ENCODE assay signal across 8 mouse cellular contexts in genomic region chr7:45570103-45570741, GRCm38 (mm10). TPM values are rescaled to one million over a fixed set of nuclear protein-coding genes. Genes with fewer than 3 reads are reported as not detected.
DNase-seq lines count a peak whose midpoint lies in the region; ATAC-seq and TF ChIP-seq lines count a peak whose summit lies in the region.

Gene Bcat2, plus strand, starts transcription at chr7:45570153.

- peak within 1 kb of the TSS; percentile 81 for H3K9ac ChIP-seq in MEL (ENCODE audit: control insufficient read depth, low read depth, low read length, poor library complexity, severe bottlenecking)
- H3K9ac ChIP-seq in neural tube, embryonic 14.5 days (replicated peaks; ENCODE audit: low read depth, low read length): peak within 1 kb of the TSS; percentile 87

- peak within 1 kb of the TSS; percentile 90 for H3K27ac ChIP-seq in MEL (ENCODE audit: control insufficient read depth, low read depth, low read length)
- peak within 1 kb of the TSS; percentile 89 for H3K27ac ChIP-seq in neural tube, embryonic 14.5 days (ENCODE audit: low read depth, low read length)

- WGBS in neural tube, embryonic 14.5 days: 3% methylated on average over 42 of the region's 42 CpGs

- TF ChIP-seq CTCF in MEL (IDR thresholded peaks at IDR 0.05 in 2 of 3, conservative IDR thresholded peaks at IDR 0.05 in 1 of 3; ENCODE audit: control insufficient read depth in 1 of 3, insufficient read depth in 1 of 3, low read depth in 2 of 3, low read length in 3 of 3, poor library complexity in 1 of 3, severe bottlenecking in 1 of 3): no peak

- peak within 1 kb of the TSS; percentile 77 to 99 for H3K4me3 ChIP-seq in MEL (ENCODE audit: control insufficient read depth in 1 of 2, insufficient read depth in 1 of 2, low read depth in 2 of 2, low read length in 2 of 2)
- peak within 1 kb of the TSS; percentile 55 for H3K4me3 ChIP-seq in neural tube, embryonic 14.5 days (ENCODE audit: low read depth, low read length)

- H3K4me1 ChIP-seq in MEL (ENCODE audit: control insufficient read depth in 1 of 2, insufficient read depth in 2 of 2, low read length in 2 of 2): peaks cover 8 to 24% of the 10 kb centered on the region in 2 experiments
- peaks cover 5% of the 10 kb centered on the region; the same call in 1 of the 2 replicates for H3K4me1 ChIP-seq in neural tube, embryonic 14.5 days (ENCODE audit: control insufficient read depth, insufficient read depth, low read length)

- peak; percentile 65 for ATAC-seq in neural tube, embryonic 14.5 days (ENCODE audit: low read depth)

- no peaks in the 10 kb centered on the region for H3K9me3 ChIP-seq in MEL (replicated peaks; ENCODE audit: insufficient read depth, low read length)
- H3K9me3 ChIP-seq in neural tube, embryonic 14.5 days (ENCODE audit: control insufficient read depth, low read length): no peaks in the 10 kb centered on the region

- peak in 1 of 2 experiments; percentile 42; a peak in 1 of 4 replicates for TF ChIP-seq POLR2A in MEL (IDR thresholded peaks at IDR 0.05; ENCODE audit: control insufficient read depth in 1 of 2, insufficient read depth in 1 of 2, low read depth in 1 of 2, low read length in 2 of 2, poor library complexity in 1 of 2)

- TF ChIP-seq EP300 in MEL (IDR thresholded peaks at IDR 0.05; ENCODE audit: low read depth in 1 of 2, low read length in 2 of 2): no peak

- peak within 1 kb of the TSS; percentile 79 for H3K4me2 ChIP-seq in neural tube, embryonic 14.5 days (ENCODE audit: low read depth, low read length)

- intact Hi-C loops in heart, postnatal 36 days (cut with DNase I): no loop called here

- H3K27me3 ChIP-seq in MEL (ENCODE audit: control insufficient read depth in 1 of 2, insufficient read depth in 2 of 2, low read length in 2 of 2): no peaks in the 10 kb centered on the region
- no peaks in the 10 kb centered on the region; the same call in 1 of the 2 replicates for H3K27me3 ChIP-seq in neural tube, embryonic 14.5 days (ENCODE audit: control insufficient read depth, insufficient read depth, low read length)

- DNase-seq in MEL (ENCODE audit: low read depth, low spot score): peak; percentile 81
- DNase-seq in cerebellum, adult 8-10 months: peak; percentile 66
- DNase-seq in forelimb bud, embryonic 11.5 days (ENCODE audit: low read depth, low spot score): peak; percentile 63
- DNase-seq in heart, postnatal 36 days: peak; percentile 73 to 78
- peak; percentile 43 to 64 for DNase-seq in layer of hippocampus, adult 18-20 months (ENCODE audit: low spot score in 2 of 2)
- DNase-seq in lung, adult 18-20 months: peak; percentile 85 to 91
- DNase-seq in testis, postnatal 10 days (ENCODE audit: low spot score): peak; percentile 85

- TF ChIP-seq RAD21 in MEL (IDR thresholded peaks at IDR 0.05; ENCODE audit: low read depth, low read length): no peak

- H3K79me2 ChIP-seq in MEL (ENCODE audit: control insufficient read depth, insufficient read depth, low read length, poor library complexity): peaks cover 10% of the 10 kb centered on the region

- H3K36me3 ChIP-seq in MEL (ENCODE audit: control insufficient read depth in 1 of 2, insufficient read depth in 2 of 2, low read length in 2 of 2): peaks cover 0 to 14% of the 10 kb centered on the region in 2 experiments; a peak in 2 of 4 replicates
- H3K36me3 ChIP-seq in neural tube, embryonic 14.5 days (ENCODE audit: control insufficient read depth, insufficient read depth, low read length): no peaks in the 10 kb centered on the region

TF ChIP-seq in MEL, 35 proteins besides CTCF, POLR2A, EP300 and RAD21:
- TF ChIP-seq POLR2AphosphoS2 (IDR thresholded peaks at IDR 0.05; ENCODE audit: low read length): peak; percentile 44; the same call in 1 of the 2 replicates
- no peak for TF ChIP-seq JUND (IDR thresholded peaks at IDR 0.05; ENCODE audit: low read depth, low read length)
- 0 out of 2 replicates have a peak, but pooled peaks have one; percentile 47 for TF ChIP-seq ETS1 (IDR thresholded peaks at IDR 0.05; ENCODE audit: low read depth, low read length)
- peak; percentile 60; the same call in 1 of the 2 replicates for TF ChIP-seq HCFC1 (IDR thresholded peaks at IDR 0.05; ENCODE audit: low read depth, low read length)
- 0 out of 2 replicates have a peak, but pooled peaks have one; percentile 37 for TF ChIP-seq SIN3A (IDR thresholded peaks at IDR 0.05; ENCODE audit: low read length)
- no peak for TF ChIP-seq MYB (IDR thresholded peaks at IDR 0.05; ENCODE audit: low read depth, low read length)
- TF ChIP-seq ZNF384 (IDR thresholded peaks at IDR 0.05; ENCODE audit: low read depth, low read length): no peak
- TF ChIP-seq SMC3 (IDR thresholded peaks at IDR 0.05; ENCODE audit: low read depth, low read length): no peak
- peak; percentile 39; the same call in 1 of the 2 replicates for TF ChIP-seq TCF12 (IDR thresholded peaks at IDR 0.05; ENCODE audit: low read depth, low read length)
- TF ChIP-seq MAFK (IDR thresholded peaks at IDR 0.05; ENCODE audit: borderline replicate concordance, low read depth, low read length): no peak
- 0 out of 2 replicates have a peak, but pooled peaks have one; percentile 53 for TF ChIP-seq MAZ (IDR thresholded peaks at IDR 0.05; ENCODE audit: low read depth, low read length)
- peak; percentile 64; the same call in 1 of the 2 replicates for TF ChIP-seq ZMIZ1 (IDR thresholded peaks at IDR 0.05; ENCODE audit: low read depth, low read length)
- TF ChIP-seq MXI1 (IDR thresholded peaks at IDR 0.05; ENCODE audit: low read depth, low read length): peak; percentile 41; the same call in 1 of the 2 replicates
- TF ChIP-seq ELF1 (IDR thresholded peaks at IDR 0.05; ENCODE audit: low read depth, low read length): peak; percentile 67; the same call in 1 of the 2 replicates
- 0 out of 2 replicates have a peak, but pooled peaks have one; percentile 27 for TF ChIP-seq MAX (IDR thresholded peaks at IDR 0.05; ENCODE audit: low read length)
- peak; percentile 42; the same call in 1 of the 2 replicates for TF ChIP-seq NELFE (IDR thresholded peaks at IDR 0.05; ENCODE audit: low read depth, low read length)

RNA-seq across cellular contexts. Expression of gene Bcat2, which starts in this region (rescaled TPM):
- 47.4 and 49.4 TPM in 2 replicates for total RNA-seq in MEL (2012; rRNA removed)
- 100 to 1,000 TPM in 1 of 2 experiments, not detected in 1; 140 TPM for polyA plus RNA-seq in MEL (2012; ENCODE audit: insufficient read depth in 1 of 2, insufficient read length in 2 of 2, low read depth in 1 of 2, low replicate concordance in 2 of 2, missing spikeins in 1 of 2)
- 100 to 1,000 TPM; 232 to 235 TPM for total RNA-seq in heart, postnatal 36 days (2021)
- 10 to 100 TPM; 23.3 to 26.0 TPM for total RNA-seq in layer of hippocampus, adult 18-20 months (2021)
- polyA plus RNA-seq in neural tube, embryonic 14.5 days (2014; fragmentation: Nextera tagmentation; extraction: Ambion mirVana): 15.8 and 19.2 TPM in 2 replicates

Comparison
In these comparisons a context has a peak if more than half of its experiments do, and no peak if none do; other contexts are left out.
1. Peak in every context shown above with its lines: DNase-seq, ATAC-seq, H3K4me3 ChIP-seq and H3K27ac ChIP-seq.